Comparison of ENCODE assay signal across 23 mouse cellular contexts in the genomic region with DNA sequence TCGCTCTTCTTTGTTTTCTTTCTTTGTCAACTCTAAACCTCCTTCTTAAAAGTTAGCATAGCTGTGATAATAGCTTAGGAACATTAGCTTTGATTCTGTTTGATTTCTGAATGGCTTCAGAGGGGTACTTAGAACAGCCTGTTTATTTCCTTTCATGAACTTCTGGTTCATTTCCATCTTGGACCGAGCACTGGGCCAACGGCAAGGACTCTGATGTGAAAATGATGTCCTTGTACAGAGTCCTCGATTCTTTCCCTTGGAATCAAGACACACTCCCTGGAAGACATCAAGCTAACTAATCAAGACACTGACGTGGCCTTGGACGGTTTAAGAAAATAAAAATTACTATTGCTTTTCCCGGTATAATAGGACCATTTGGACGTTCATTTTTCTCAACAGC. TPM values are rescaled to one million over a fixed set of nuclear protein-coding genes. Genes with fewer than 3 reads are reported as not detected.
DNase-seq lines count a peak whose midpoint lies in the region; ATAC-seq and TF ChIP-seq lines count a peak whose summit lies in the region.
"Had no signal": no experiment of that assay in that cellular context is flagged by ENCODE, and none has a peak within 500 bp of the region (broad histone marks: within the 10 kb centered on the region; RNA-seq: fewer than 3 reads in every experiment).

No protein-coding gene starts in this region.

- H3K27ac ChIP-seq in heart, embryonic 10.5 days, result no peak overlapping the region
- H3K27ac ChIP-seq in lung, postnatal 0 days (ENCODE audit: low read length), result no peak overlapping the region
- H3K27ac ChIP-seq: embryonic facial prominence, embryonic 12.5 days; heart, adult 2 months; hindbrain, embryonic 14.5 days; limb, embryonic 13.5 days; neural tube, embryonic 15.5 days had no signal

- DNase-seq in heart, adult 18-20 months, result peak; percentile 40 to 59
- no peak for DNase-seq in heart, embryonic 10.5 days (ENCODE audit: low spot score)
- peak; percentile 20 for DNase-seq in lung, postnatal 36 days
- no peak for DNase-seq in lung, postnatal 0 days (ENCODE audit: low spot score)
- DNase-seq in heart, postnatal 25 days (ENCODE audit: low spot score), result peak; percentile 6
- DNase-seq in right cerebral cortex, postnatal 25 days, result no peak
- DNase-seq: adrenal gland, postnatal 25 days; B cell, adult 2 months; cerebellum, adult 11-12 months; cerebellum, adult 9-11 months; embryo, embryonic 11 days; kidney, postnatal 25 days; midbrain, embryonic 14.5 days; right cerebral cortex, adult 18-20 months; right cerebral cortex, postnatal 4 days had no signal

- H3K36me3 ChIP-seq in heart, embryonic 10.5 days, result no peaks in the 10 kb centered on the region
- H3K36me3 ChIP-seq in lung, postnatal 0 days (ENCODE audit: insufficient read depth, low read length), result no peaks in the 10 kb centered on the region
- H3K36me3 ChIP-seq: embryonic facial prominence, embryonic 12.5 days; limb, embryonic 13.5 days had no signal

- TF ChIP-seq EP300 in lung, postnatal 0 days (IDR thresholded peaks at IDR 0.05), result no peak

- intact Hi-C loops in heart, postnatal 25 days (cut with DNase I), result no loop called here

- no peaks in the 10 kb centered on the region; the same call in 1 of the 2 replicates for H3K27me3 ChIP-seq in heart, embryonic 10.5 days (ENCODE audit: insufficient read depth, poor library complexity, severe bottlenecking)
- no peaks in the 10 kb centered on the region for H3K27me3 ChIP-seq in lung, postnatal 0 days (replicated peaks; ENCODE audit: insufficient read depth, low read length)
- H3K27me3 ChIP-seq: embryonic facial prominence, embryonic 12.5 days; limb, embryonic 13.5 days; neural tube, embryonic 15.5 days had no signal

- no peak overlapping the region for H3K9ac ChIP-seq in lung, postnatal 0 days (replicated peaks; ENCODE audit: low read depth)
- H3K9ac ChIP-seq: embryonic facial prominence, embryonic 12.5 days; hindbrain, embryonic 14.5 days; limb, embryonic 13.5 days; neural tube, embryonic 15.5 days had no signal

- no peak overlapping the region for H3K4me3 ChIP-seq in heart, embryonic 10.5 days
- no peak overlapping the region for H3K4me3 ChIP-seq in lung, postnatal 0 days (ENCODE audit: low read depth, low read length)
- H3K4me3 ChIP-seq: embryonic facial prominence, embryonic 12.5 days; heart, adult 2 months; limb, embryonic 13.5 days; neural tube, embryonic 15.5 days had no signal

- no peaks in the 10 kb centered on the region for H3K9me3 ChIP-seq in heart, embryonic 10.5 days
- no peaks in the 10 kb centered on the region for H3K9me3 ChIP-seq in lung, postnatal 0 days (ENCODE audit: low read length)
- H3K9me3 ChIP-seq: embryonic facial prominence, embryonic 12.5 days; limb, embryonic 13.5 days; neural tube, embryonic 15.5 days had no signal

- H3K4me2 ChIP-seq in lung, postnatal 0 days (replicated peaks; ENCODE audit: low read depth, low read length), result no peak overlapping the region
- H3K4me2 ChIP-seq: embryonic facial prominence, embryonic 12.5 days; hindbrain, embryonic 14.5 days; limb, embryonic 13.5 days; liver, embryonic 11.5 days; neural tube, embryonic 15.5 days had no signal

- TF ChIP-seq CTCF in lung, postnatal 0 days (IDR thresholded peaks at IDR 0.05), result no peak

- ATAC-seq in lung, postnatal 0 days, result no peak
- ATAC-seq: forebrain, embryonic 14.5 days; intestine, postnatal 0 days had no signal

- WGBS in heart, embryonic 10.5 days, result 82% methylated on average over 8 of the region's 8 CpGs
- 80% methylated on average over 8 of the region's 8 CpGs for WGBS in lung, postnatal 0 days

- 0 out of 2 replicates have a peak, but pooled peaks cover 5% of the 10 kb centered on the region for H3K4me1 ChIP-seq in heart, embryonic 10.5 days
- no peaks in the 10 kb centered on the region for H3K4me1 ChIP-seq in lung, postnatal 0 days (ENCODE audit: insufficient read depth, low read depth, low read length)

RNA-seq across cellular contexts. Expression of gene Ntrk2, which starts 31.7 kb away (rescaled TPM):
- 1 to 10 TPM; 1.2 to 4.8 TPM for total RNA-seq in heart, adult 18-20 months (2021)
- polyA plus RNA-seq in heart, embryonic 10.5 days (2016; fragmentation: Nextera tagmentation; extraction: Ambion mirVana), result 1.4 and 5.6 TPM in 2 replicates
- polyA plus RNA-seq in lung, postnatal 0 days (2015; fragmentation: Nextera tagmentation; extraction: Ambion mirVana), result 2.9 and 3.3 TPM in 2 replicates
- total RNA-seq in heart, postnatal 25 days (2021), result 1 to 10 TPM; 1.2 to 1.4 TPM

Comparison
In these comparisons a context has a peak if more than half of its experiments do, and no peak if none do; other contexts are left out.
1. DNase-seq: peak in heart, adult 18-20 months (2 of 2), lung, postnatal 36 days (single experiment) and heart, postnatal 25 days (single experiment); none in heart, embryonic 10.5 days (single experiment), lung, postnatal 0 days (single experiment) and right cerebral cortex, postnatal 25 days (single experiment).